Mouse (Mus musculus): Measurements from ENCODE around the gene Rad54l.

- no peak for TF ChIP-seq CTCF (IDR thresholded peaks at IDR 0.05; ENCODE audit: control insufficient read depth, insufficient read depth, low read length)
- no peak for TF ChIP-seq POLR2A (IDR thresholded peaks at IDR 0.05; ENCODE audit: borderline replicate concordance, control insufficient read depth, low read depth, low read length)
Measured at GRCm38 (mm10) chr4:116100959-116101358, 22.5 kb downstream of the Rad54l start.
